Mouse (Mus musculus): ENCODE results near the gene Mapk8.

GRCm38 (mm10) chr14:33446561-33447023 lies 366 bp downstream of the Mapk8 start:
- no peak for TF ChIP-seq CTCF (IDR thresholded peaks at IDR 0.05; ENCODE audit: borderline replicate concordance, insufficient read depth, low read length)
- TF ChIP-seq POLR2A (IDR thresholded peaks at IDR 0.05; ENCODE audit: low read depth, low read length): no peak

Data from embryonic fibroblast, embryonic 13.5 days (primary cell).